Mouse (Mus musculus) myocyte (in vitro differentiated cells): Measurements from ENCODE around the gene Gm43191.

Source experiments
- POLR2A ChIP-seq: IDR thresholded peaks from one replicate; pipeline ENCODE4 v1.6.1; 2011; ENCODE audit warnings: low read depth, mild to moderate bottlenecking, control low read depth, moderate library complexity; ENCODE audit not compliant: insufficient read length
- TCF12 ChIP-seq: IDR thresholded peaks from one replicate; pipeline ENCODE4 v1.6.1; 2011; ENCODE audit warnings: mild to moderate bottlenecking, control low read depth; ENCODE audit not compliant: poor library complexity, insufficient read depth, severe bottlenecking

DNA sequence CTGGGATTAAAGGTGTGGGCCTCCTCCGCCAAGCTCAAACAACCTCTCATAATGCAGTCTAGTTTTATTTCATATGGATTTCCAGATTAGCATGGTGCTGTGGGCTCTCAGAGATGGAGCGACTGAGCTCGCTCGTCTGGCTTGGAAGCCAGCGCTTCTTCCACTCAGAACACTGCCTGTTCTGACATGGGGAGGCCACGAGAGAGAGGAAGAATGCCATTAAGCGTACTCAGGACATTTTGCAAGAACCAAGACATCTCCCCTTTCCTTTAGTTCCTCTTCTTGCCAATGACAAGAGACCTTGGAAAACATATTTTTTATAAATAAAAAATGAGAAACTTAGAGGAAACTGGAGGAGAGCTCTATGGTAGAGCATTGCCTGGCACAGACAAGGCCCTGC lies 32.3 kb downstream of the Gm43191 start:
- TF ChIP-seq POLR2A (no peak), TCF12 (no peak)
